Mouse (Mus musculus) myocyte (in vitro differentiated cells): Measurements from ENCODE around the gene Pecam1.
"Not testable (repeated sequence)": the region's sequence is repeated elsewhere in the genome, so short reads cannot be mapped to it uniquely, and the experiment has no call there.

Source experiments
- CEBPB ChIP-seq: IDR thresholded peaks from 2 replicates; pipeline ENCODE4 v1.6.1; 2011; ENCODE audit warnings: mild to moderate bottlenecking, moderate library complexity; ENCODE audit not compliant: poor library complexity, insufficient read depth, severe bottlenecking
- E2F4 ChIP-seq: IDR thresholded peaks from one replicate; pipeline ENCODE4 v1.6.1; 2011; ENCODE audit warnings: mild to moderate bottlenecking, control low read depth, moderate library complexity; ENCODE audit not compliant: insufficient read depth
- MAX ChIP-seq: IDR thresholded peaks from one replicate; pipeline ENCODE4 v1.6.1; 2011; ENCODE audit warnings: low read depth, mild to moderate bottlenecking, control low read depth
- MYOG ChIP-seq, 3 experiments: IDR thresholded peaks; one replicate each; pipeline ENCODE4 v1.6.1; 2011; ENCODE audit warnings: control low read depth in 2 of 3, low read depth in 2 of 3, mild to moderate bottlenecking in 2 of 3; ENCODE audit not compliant: insufficient read length in 2 of 3, control insufficient read depth in 1 of 3, insufficient read depth in 1 of 3
- POLR2A ChIP-seq: IDR thresholded peaks from one replicate; pipeline ENCODE4 v1.6.1; 2011; ENCODE audit warnings: low read depth, mild to moderate bottlenecking, control low read depth, moderate library complexity; ENCODE audit not compliant: insufficient read length
- POLR2AphosphoS2 ChIP-seq: IDR thresholded peaks from one replicate; pipeline ENCODE4 v1.6.1; 2011; ENCODE audit warnings: low read depth, control low read depth; ENCODE audit not compliant: insufficient read length
- REST ChIP-seq: IDR thresholded peaks from one replicate; pipeline ENCODE4 v1.6.1; 2011; ENCODE audit warnings: mild to moderate bottlenecking, control low read depth, moderate library complexity; ENCODE audit not compliant: insufficient read depth, insufficient read length
- SRF ChIP-seq: IDR thresholded peaks from one replicate; pipeline ENCODE4 v1.6.1; 2011; ENCODE audit warnings: low read depth; ENCODE audit not compliant: control insufficient read depth, insufficient read length
- TCF12 ChIP-seq: IDR thresholded peaks from one replicate; pipeline ENCODE4 v1.6.1; 2011; ENCODE audit warnings: mild to moderate bottlenecking, control low read depth; ENCODE audit not compliant: poor library complexity, insufficient read depth, severe bottlenecking
- TCF3 ChIP-seq: IDR thresholded peaks from one replicate; pipeline ENCODE4 v1.6.1; 2011; ENCODE audit warnings: low read depth, control low read depth; ENCODE audit not compliant: insufficient read length
- USF1 ChIP-seq: IDR thresholded peaks from one replicate; pipeline ENCODE4 v1.6.1; 2011; ENCODE audit warnings: low read depth, mild to moderate bottlenecking, control low read depth, moderate library complexity

DNA sequence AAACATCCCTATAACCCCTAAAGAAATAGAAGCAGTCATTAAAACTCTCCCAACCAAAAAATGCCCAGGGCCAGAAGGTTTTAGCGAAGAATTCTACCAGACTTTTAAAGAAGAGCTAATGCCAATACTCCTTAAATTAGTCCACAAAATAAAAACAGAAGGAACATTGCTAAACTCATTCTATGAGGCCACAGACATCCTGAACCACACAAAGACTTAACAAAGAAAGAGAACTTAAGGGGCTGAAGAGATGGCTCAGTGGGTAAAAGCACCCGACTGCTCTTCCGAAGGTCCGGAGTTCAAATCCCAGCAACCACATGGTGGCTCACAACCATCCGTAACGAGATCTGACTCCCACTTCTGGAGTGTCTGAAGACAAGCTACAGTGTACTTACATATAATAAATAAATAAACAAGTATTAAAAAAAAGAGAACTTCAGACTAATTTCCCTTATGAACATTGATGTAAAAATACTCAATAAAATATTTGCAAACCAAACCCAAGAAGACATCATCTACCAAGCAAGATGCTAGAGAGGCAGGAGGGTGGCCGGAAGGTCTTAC, 789 bp downstream of the Pecam1 start:
- TF ChIP-seq POLR2A; POLR2AphosphoS2; E2F4; MAX; CEBPB; SRF; TCF12; USF1; TCF3; MYOG (IDR thresholded peaks at IDR 0.05; ENCODE audit: control insufficient read depth in 1 of 3, insufficient read depth in 1 of 3, insufficient read length in 2 of 3, low read depth in 2 of 3); REST: not testable (repeated sequence)
